Mouse (Mus musculus) macrophage (primary cell): Measurements from ENCODE around the gene Cracr2a. TPM values are rescaled to one million over a fixed set of nuclear protein-coding genes. Genes with fewer than 3 reads are reported as not detected.
"Not testable (repeated sequence)": the region's sequence is repeated elsewhere in the genome, so short reads cannot be mapped to it uniquely, and the experiment has no call there.

Experiments
- H3K27ac ChIP-seq: fragments of 350-480 bp; formaldehyde crosslinking; 2 replicates; pipeline ENCODE4 v1.9.0; 2021
- H3K36me3 ChIP-seq: fragments of 350-480 bp; formaldehyde crosslinking; 2 replicates; pipeline ENCODE4 v1.9.0; 2021; ENCODE audit errors: inconsistent target
- H3K4me3 ChIP-seq: fragments of 350-480 bp; formaldehyde crosslinking; 2 replicates; pipeline ENCODE4 v1.9.0; 2021; ENCODE audit errors: inconsistent target
- H3K79me2 ChIP-seq: fragments of 350-480 bp; formaldehyde crosslinking; 2 replicates; pipeline ENCODE4 v1.9.0; 2021; ENCODE audit errors: inconsistent target
- WGBS: methylation state at CpG from one replicate; pipeline ENCODE4 v1.1.7; 2026; ENCODE audit warnings: inconsistent platforms; ENCODE audit not compliant: missing documents; 5-methylcytosine and 5-hydroxymethylcytosine counted together
- polyA plus RNA-seq: library from polyadenylated mRNA; stranded (reverse); fragments of 250-400 nt; gene quantifications from 3 replicates; pipeline ENCODE4 v1.2.4, GENCODE M21; 2018; ENCODE audit warnings: inconsistent platforms
- total RNA-seq, 78 experiments: library from RNA; depleted of rRNA; stranded (reverse); fragments of 250-400 nt; gene quantifications; 1 replicate in 9 of 78; 2 replicates in 24 of 78; 3 replicates in 43 of 78; 4 replicates in 2 of 78; pipeline ENCODE4 v1.2.4; 2018; ENCODE audit warnings: inconsistent platforms in 56 of 78

Cracr2a gene
- 10 to 100 TPM; 13.6 to 61.0 (median 29.5) TPM for total RNA-seq (2018; cell fraction: chromatin; rRNA removed)
- total RNA-seq (2018; cell fraction: cytosol; rRNA removed): 1 to 10 TPM in 25 of 26 experiments, under 1 TPM in 1; 0.96 to 2.9 (median 1.9) TPM
- 10 to 100 TPM in 15 of 26 experiments, 1 to 10 TPM in 11; 2.8 to 31.6 (median 10.8) TPM for total RNA-seq (2018; cell fraction: nucleus; rRNA removed)
- 1.2 to 2.2 TPM (median 2.0 TPM) in 3 replicates for polyA plus RNA-seq

DNA sequence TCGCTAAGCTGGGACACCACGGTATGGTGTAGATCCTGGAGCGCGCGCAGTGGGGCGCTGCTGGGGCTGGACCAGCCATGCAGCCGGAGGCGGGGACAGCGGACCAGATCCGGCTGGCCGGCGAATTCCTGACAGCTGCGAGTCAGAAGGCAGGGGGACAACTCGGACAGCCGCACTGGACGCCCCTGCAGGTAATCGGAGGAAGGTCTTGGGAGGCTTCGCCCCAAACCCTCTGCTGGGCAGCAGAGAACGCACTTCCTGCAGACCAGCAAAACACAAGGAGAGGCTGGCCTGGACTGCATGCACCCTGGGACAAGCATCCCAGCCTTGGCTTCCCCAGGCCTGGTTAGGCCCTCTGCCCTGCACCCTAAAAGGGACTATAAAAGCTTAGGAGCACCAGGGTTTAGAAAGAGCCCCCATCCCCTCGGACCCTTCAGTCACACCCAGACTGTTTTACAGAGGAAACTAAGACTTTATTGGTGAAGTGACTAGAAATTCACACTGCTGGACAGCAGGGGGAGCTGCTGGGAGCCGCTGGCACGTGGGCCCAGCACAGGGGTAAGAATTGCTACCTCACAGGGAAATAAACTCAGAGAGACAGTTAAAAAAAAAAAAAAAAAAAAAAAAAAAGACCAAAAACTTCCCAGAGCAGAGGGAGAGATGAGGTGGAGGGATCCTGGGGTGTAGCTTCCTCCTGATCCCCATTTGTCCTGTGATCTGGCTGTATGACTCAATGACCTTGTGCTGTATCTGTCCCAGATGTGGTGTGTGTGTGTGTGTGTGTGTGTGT lies at the start of gene Cracr2a:
Gene Cracr2a, plus strand, starts transcription at position 108 of the 790 bp plus-strand sequence.
- Histone ChIP-seq H3K36me3 (no peaks in the 10 kb centered on the region), H3K27ac (peak within 1 kb of the TSS; percentile 44; the same call in 1 of the 2 replicates), H3K4me3 (peak within 1 kb of the TSS; percentile 64), H3K79me2 (no peaks in the 10 kb centered on the region)
- WGBS: under 1% methylated on average over 22 of the region's 22 CpGs

GRCm38 (mm10) chr6:127513776-127514175 lies 47.4 kb upstream of the Cracr2a start:
- H3K79me2 ChIP-seq, H3K27ac ChIP-seq, H3K4me3 ChIP-seq, H3K36me3 ChIP-seq: not testable (repeated sequence)
- WGBS: 100% methylated on average over 3 of the region's 12 CpGs

- Histone ChIP-seq H3K4me3 (no peak overlapping the region), H3K27ac (no peak overlapping the region), H3K79me2 (no peaks in the 10 kb centered on the region), H3K36me3 (no peaks in the 10 kb centered on the region)
- WGBS: 22% methylated on average over 8 of the region's 8 CpGs
Observed at GRCm38 (mm10) chr6:127521176-127521575, 40.0 kb upstream of the Cracr2a start.

DNA sequence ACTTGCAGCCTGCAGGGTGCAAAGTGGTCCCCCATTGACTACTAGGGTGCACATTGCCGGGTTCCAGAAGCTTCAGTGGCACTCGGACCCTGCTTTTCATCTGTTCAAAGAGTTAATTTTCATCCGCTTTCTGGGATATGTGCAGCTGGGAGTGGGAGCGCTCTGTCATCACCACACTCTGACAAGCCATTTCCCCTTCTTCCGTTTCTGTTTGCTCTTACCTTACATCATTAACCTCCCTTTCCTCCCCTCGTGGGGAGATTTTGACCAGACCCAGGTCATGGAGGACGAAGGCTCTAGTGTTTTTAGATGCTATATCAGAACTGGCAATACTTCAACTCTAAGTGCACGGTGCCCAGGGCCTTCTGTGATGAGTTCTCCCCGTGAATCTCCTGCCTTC lies 38.8 kb upstream of the Cracr2a start:
- Histone ChIP-seq H3K27ac (no peak overlapping the region), H3K4me3 (no peak overlapping the region), H3K79me2 (no peaks in the 10 kb centered on the region), H3K36me3 (no peaks in the 10 kb centered on the region)
- WGBS: 6% methylated on average over 9 of the region's 9 CpGs

DNA sequence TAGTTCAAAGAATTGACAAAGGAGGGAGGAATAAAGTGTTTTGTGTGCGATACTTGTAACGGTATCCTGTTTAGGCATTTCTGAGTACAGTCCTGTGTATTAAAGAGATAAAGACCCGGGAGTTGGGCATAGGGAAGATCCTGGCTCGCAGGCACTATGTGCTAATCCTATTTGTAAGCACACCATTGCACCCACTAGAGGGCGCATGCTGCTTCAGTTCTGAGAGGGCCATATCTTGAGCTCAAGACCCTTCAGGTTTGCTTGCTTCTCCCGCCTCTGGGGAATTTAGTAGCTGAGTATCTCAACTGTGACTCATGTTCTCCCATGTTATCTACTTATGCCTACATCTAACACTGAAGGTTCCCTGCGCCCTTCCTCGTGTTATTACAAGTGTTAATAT lies 36.7 kb upstream of the Cracr2a start:
- 51% methylated on average over 7 of the region's 8 CpGs for WGBS
- H3K36me3 ChIP-seq: no peaks in the 10 kb centered on the region
- no peak overlapping the region for H3K4me3 ChIP-seq
- H3K27ac ChIP-seq: no peak overlapping the region
- H3K79me2 ChIP-seq: no peaks in the 10 kb centered on the region

- Histone ChIP-seq H3K79me2 (no peaks in the 10 kb centered on the region), H3K4me3 (no peak overlapping the region), H3K36me3 (no peaks in the 10 kb centered on the region), H3K27ac (no peak overlapping the region)
- WGBS: 64% methylated on average over 7 of the region's 7 CpGs
Observed at GRCm38 (mm10) chr6:127528625-127529024, 32.5 kb upstream of the Cracr2a start.

- no peaks in the 10 kb centered on the region for H3K36me3 ChIP-seq
- H3K27ac ChIP-seq: no peak overlapping the region
- no peaks in the 10 kb centered on the region for H3K79me2 ChIP-seq
- no peak overlapping the region for H3K4me3 ChIP-seq
- WGBS: 15% methylated on average over 2 of the region's 2 CpGs
Observed at GRCm38 (mm10) chr6:127529451-127529850, 31.7 kb upstream of the Cracr2a start.

GRCm38 (mm10) chr6:127530206-127530605 lies 30.9 kb upstream of the Cracr2a start:
- Histone ChIP-seq H3K27ac (no peak overlapping the region), H3K4me3 (no peak overlapping the region), H3K79me2 (no peaks in the 10 kb centered on the region), H3K36me3 (no peaks in the 10 kb centered on the region)
- 42% methylated on average over 3 of the region's 3 CpGs for WGBS

GRCm38 (mm10) chr6:127531412-127532205 lies 29.5 kb upstream of the Cracr2a start:
- no peak overlapping the region for H3K27ac ChIP-seq
- H3K79me2 ChIP-seq: no peaks in the 10 kb centered on the region
- WGBS: 54% methylated on average over 3 of the region's 3 CpGs
- H3K4me3 ChIP-seq: no peak overlapping the region
- no peaks in the 10 kb centered on the region for H3K36me3 ChIP-seq

- WGBS: 93% methylated on average over 5 of the region's 5 CpGs
- no peaks in the 10 kb centered on the region for H3K79me2 ChIP-seq
- H3K36me3 ChIP-seq: no peaks in the 10 kb centered on the region
- no peak overlapping the region for H3K4me3 ChIP-seq
- H3K27ac ChIP-seq: no peak overlapping the region
Observed at GRCm38 (mm10) chr6:127532304-127532703, 28.8 kb upstream of the Cracr2a start.

DNA sequence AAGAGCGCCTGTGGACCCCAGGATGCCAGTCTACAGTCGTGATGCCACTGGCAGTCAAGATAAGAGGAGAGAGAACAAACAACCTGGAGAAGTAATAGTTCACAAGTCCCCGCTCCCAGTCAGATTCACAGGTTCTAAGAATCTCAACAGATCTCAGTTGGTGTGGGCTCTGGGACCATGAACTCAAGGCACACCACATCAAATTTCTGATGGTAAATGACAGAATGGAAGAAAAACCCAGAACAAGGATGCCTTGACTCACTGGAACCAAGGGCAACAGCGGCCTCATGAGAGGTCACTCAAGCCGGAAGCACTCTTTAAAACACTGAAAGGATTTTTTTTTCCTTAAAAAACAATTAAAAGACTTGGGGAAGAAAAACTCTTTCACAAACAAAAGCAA lies 27.4 kb upstream of the Cracr2a start:
- whole genome bisulfite sequencing: 96% methylated on average over 5 of the region's 5 CpGs
- Histone ChIP-seq H3K36me3 (no peaks in the 10 kb centered on the region), H3K79me2 (no peaks in the 10 kb centered on the region), H3K27ac (no peak overlapping the region), H3K4me3 (no peak overlapping the region)

- WGBS: 95% methylated on average over 7 of the region's 7 CpGs
- Histone ChIP-seq H3K79me2 (no peaks in the 10 kb centered on the region), H3K36me3 (no peaks in the 10 kb centered on the region), H3K4me3 (no peak overlapping the region), H3K27ac (no peak overlapping the region)
Observed at GRCm38 (mm10) chr6:127537035-127537434, 24.1 kb upstream of the Cracr2a start.

DNA sequence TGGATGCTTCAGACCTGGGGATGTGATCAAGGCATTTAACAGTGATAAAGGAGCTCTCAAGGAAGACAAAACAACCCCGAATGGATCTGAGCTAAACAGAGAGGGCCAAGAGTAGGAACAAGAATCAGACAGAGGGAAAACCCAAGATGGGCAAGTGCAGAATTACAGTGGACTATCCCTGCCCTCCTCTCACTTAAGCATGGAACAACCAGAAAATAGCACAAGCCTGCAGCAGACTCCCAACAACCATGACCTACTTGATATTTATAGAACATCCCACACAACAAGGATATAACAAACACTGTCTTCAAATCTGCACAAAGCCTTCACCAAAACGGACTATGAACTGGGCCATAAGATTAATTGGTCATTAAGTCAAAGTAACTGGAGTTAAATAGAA lies 23.0 kb upstream of the Cracr2a start:
- Histone ChIP-seq H3K27ac (no peak overlapping the region), H3K36me3 (no peaks in the 10 kb centered on the region), H3K4me3 (no peak overlapping the region), H3K79me2 (no peaks in the 10 kb centered on the region)
- WGBS: 78% methylated on average over 2 of the region's 2 CpGs

- 62% methylated on average over 4 of the region's 4 CpGs for WGBS
- no peaks in the 10 kb centered on the region for H3K79me2 ChIP-seq
- no peaks in the 10 kb centered on the region for H3K36me3 ChIP-seq
- no peak overlapping the region for H3K4me3 ChIP-seq
- H3K27ac ChIP-seq: no peak overlapping the region
Observed at GRCm38 (mm10) chr6:127539226-127539625, 21.9 kb upstream of the Cracr2a start.

DNA sequence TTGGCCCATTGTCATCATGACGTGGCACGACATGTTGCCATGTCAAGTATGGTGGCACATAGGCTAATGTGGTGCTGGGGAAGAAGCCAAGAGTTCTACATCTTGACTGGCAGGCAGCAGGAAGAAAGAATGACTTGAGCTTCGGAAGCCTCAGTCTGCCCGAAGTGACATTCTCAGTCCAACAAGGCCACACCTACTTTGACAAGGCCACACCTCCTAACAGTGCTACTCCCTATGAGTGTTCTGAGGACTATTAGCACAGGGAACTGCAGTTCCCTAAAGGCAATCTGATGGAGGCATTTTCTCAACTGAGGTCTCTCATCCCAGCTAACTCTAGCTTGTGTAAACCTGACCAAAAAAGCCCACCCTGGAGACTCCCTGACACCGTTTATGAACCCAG lies 21.5 kb upstream of the Cracr2a start:
- no peak overlapping the region for H3K27ac ChIP-seq
- H3K4me3 ChIP-seq: no peak overlapping the region
- H3K36me3 ChIP-seq: no peaks in the 10 kb centered on the region
- H3K79me2 ChIP-seq: no peaks in the 10 kb centered on the region
- WGBS: 66% methylated on average over 5 of the region's 5 CpGs
